In genomic region chr6:51467649-51468048, GRCm38 (mm10) we compare ENCODE assay signal across 7 mouse cellular contexts. TPM values are rescaled to one million over a fixed set of nuclear protein-coding genes. Genes with fewer than 3 reads are reported as not detected.
DNase-seq lines count a peak whose midpoint lies in the region; ATAC-seq and TF ChIP-seq lines count a peak whose summit lies in the region.

No protein-coding gene starts in this region.

- H3K4me3 ChIP-seq in spleen, adult 2 months (ENCODE audit: extremely low read depth, insufficient read depth, insufficient read length): peak overlapping the region; percentile 55; the same call in 1 of the 2 replicates
- H3K4me3 ChIP-seq in forebrain, embryonic 11.5 days (ENCODE audit: low read depth, low read length): peak overlapping the region; percentile 96
- H3K4me3 ChIP-seq in liver, embryonic 14.5 days (ENCODE audit: insufficient read depth in 1 of 2, low read depth in 2 of 2, low read length in 2 of 2): peak overlapping the region; percentile 85 to 100
- no peak overlapping the region for H3K4me3 ChIP-seq in thymus, adult 2 months (ENCODE audit: control insufficient read depth, insufficient read depth, low read length)

- peak overlapping the region; percentile 55; the same call in 1 of the 2 replicates for H3K9ac ChIP-seq in forebrain, embryonic 11.5 days (ENCODE audit: low read length)
- peak overlapping the region; percentile 74 for H3K9ac ChIP-seq in liver, embryonic 14.5 days (replicated peaks)

- DNase-seq in spleen, adult 2 months (ENCODE audit: low read depth in 1 of 2, low spot score in 2 of 2): no peak
- DNase-seq in spleen, adult 18-20 months: no peak
- no peak for DNase-seq in forebrain, embryonic 11.5 days (ENCODE audit: low spot score)
- peak in 1 of 3 experiments; percentile 50 for DNase-seq in liver, embryonic 14.5 days (ENCODE audit: low read depth in 3 of 3, low spot score in 3 of 3)
- DNase-seq in thymus, adult 2 months: no peak
- DNase-seq in urinary bladder, postnatal 25 days (ENCODE audit: low spot score): no peak
- no peak for DNase-seq in yolk sac, embryonic 10.5 days (ENCODE audit: low spot score)

- H3K9me3 ChIP-seq in forebrain, embryonic 11.5 days (ENCODE audit: control insufficient read depth, low read length): no peaks in the 10 kb centered on the region
- no peaks in the 10 kb centered on the region for H3K9me3 ChIP-seq in liver, embryonic 14.5 days (ENCODE audit: control insufficient read depth, low read length)

- H3K4me1 ChIP-seq in spleen, adult 2 months (ENCODE audit: control insufficient read depth, insufficient read depth, insufficient read length): peaks cover 4% of the 10 kb centered on the region
- peaks cover 5% of the 10 kb centered on the region; the same call in 1 of the 2 replicates for H3K4me1 ChIP-seq in forebrain, embryonic 11.5 days (replicated peaks; ENCODE audit: control insufficient read depth, insufficient read depth, low read length)
- H3K4me1 ChIP-seq in liver, embryonic 14.5 days (replicated peaks; ENCODE audit: control insufficient read depth in 2 of 2, insufficient read depth in 2 of 2, low read length in 1 of 2): peaks cover 9 to 12% of the 10 kb centered on the region in 2 experiments
- H3K4me1 ChIP-seq in thymus, adult 2 months (replicated peaks; ENCODE audit: control insufficient read depth, insufficient read depth, low read length): peaks cover 5% of the 10 kb centered on the region

- TF ChIP-seq POLR2A in spleen, adult 2 months (IDR thresholded peaks at IDR 0.05; ENCODE audit: low read depth, low read length): no peak
- no peak for TF ChIP-seq POLR2A in thymus, adult 2 months (IDR thresholded peaks at IDR 0.05; ENCODE audit: control insufficient read depth, extremely low read depth, insufficient read depth, low read length, poor library complexity)

- H3K27me3 ChIP-seq in spleen, adult 2 months (ENCODE audit: control insufficient read depth, insufficient read depth, low read length): no peaks in the 10 kb centered on the region
- no peaks in the 10 kb centered on the region for H3K27me3 ChIP-seq in forebrain, embryonic 11.5 days (ENCODE audit: control insufficient read depth, insufficient read depth, low read length)
- no peaks in the 10 kb centered on the region for H3K27me3 ChIP-seq in liver, embryonic 14.5 days (ENCODE audit: control insufficient read depth, insufficient read depth, low read length)
- no peaks in the 10 kb centered on the region for H3K27me3 ChIP-seq in thymus, adult 2 months (ENCODE audit: control insufficient read depth, insufficient read depth, low read length)

- peaks cover 23% of the 10 kb centered on the region for H3K36me3 ChIP-seq in spleen, adult 2 months (ENCODE audit: control insufficient read depth, insufficient read depth, low read length)
- peaks cover 22% of the 10 kb centered on the region for H3K36me3 ChIP-seq in forebrain, embryonic 11.5 days (ENCODE audit: control insufficient read depth, insufficient read depth, low read length)
- peaks cover 54% of the 10 kb centered on the region for H3K36me3 ChIP-seq in liver, embryonic 14.5 days (replicated peaks; ENCODE audit: control insufficient read depth, insufficient read depth, low read depth)
- peaks cover 48% of the 10 kb centered on the region for H3K36me3 ChIP-seq in thymus, adult 2 months (ENCODE audit: control insufficient read depth, insufficient read depth, low read length)

- TF ChIP-seq EP300 in liver, embryonic 14.5 days (IDR thresholded peaks at IDR 0.05; ENCODE audit: low read depth): no peak

- under 1% methylated on average over 2 of the region's 2 CpGs for WGBS in spleen, adult 2 months
- WGBS in forebrain, embryonic 11.5 days: 5% methylated on average over 2 of the region's 2 CpGs
- WGBS in liver, embryonic 14.5 days (ENCODE audit: insufficient replicate concordance): 0% methylated on average over 2 of the region's 2 CpGs
- WGBS in thymus, adult 2 months: 0% methylated on average over 2 of the region's 2 CpGs

- peak overlapping the region; percentile 59 for H3K4me2 ChIP-seq in forebrain, embryonic 11.5 days (ENCODE audit: low read depth, low read length, severe bottlenecking)
- peak overlapping the region; percentile 85 for H3K4me2 ChIP-seq in liver, embryonic 14.5 days (ENCODE audit: low read depth)

- no peak overlapping the region for H3K27ac ChIP-seq in spleen, adult 2 months (ENCODE audit: insufficient read depth, low read length)
- H3K27ac ChIP-seq in forebrain, embryonic 11.5 days (ENCODE audit: low read depth, low read length): no peak overlapping the region
- no peak overlapping the region for H3K27ac ChIP-seq in liver, embryonic 14.5 days
- no peak overlapping the region for H3K27ac ChIP-seq in thymus, adult 2 months (ENCODE audit: control insufficient read depth, insufficient read depth, low read length)

- no peak for ATAC-seq in forebrain, embryonic 11.5 days (replicated peaks; ENCODE audit: low FRiP score)
- no peak for ATAC-seq in liver, embryonic 14.5 days (ENCODE audit: insufficient read depth)

- no peak for TF ChIP-seq CTCF in spleen, adult 2 months (IDR thresholded peaks at IDR 0.05; ENCODE audit: extremely low read depth, insufficient read depth, insufficient read length, insufficient replicate concordance)
- no peak for TF ChIP-seq CTCF in liver, embryonic 14.5 days (IDR thresholded peaks at IDR 0.05; ENCODE audit: low read depth)
- no peak for TF ChIP-seq CTCF in thymus, adult 2 months (IDR thresholded peaks at IDR 0.05; ENCODE audit: borderline replicate concordance, control insufficient read depth, extremely low read depth, insufficient read depth, low read length, poor library complexity)

RNA-seq across cellular contexts. Expression of gene Hnrnpa2b1, which starts 2.0 kb away (rescaled TPM):
- 37.4 and 47.3 TPM in 2 replicates for polyA plus RNA-seq in spleen, adult 2 months (2012; rRNA removed)
- 1,728 and 1,808 TPM in 2 replicates for polyA plus RNA-seq in forebrain, embryonic 11.5 days (2014; fragmentation: Nextera tagmentation; extraction: Ambion mirVana)
- 353 and 684 TPM in 2 replicates for polyA plus RNA-seq in liver, embryonic 14.5 days (2012; rRNA removed)
- polyA plus RNA-seq in liver, embryonic 14.5 days (2014; fragmentation: Nextera tagmentation; extraction: Ambion mirVana): 462 and 503 TPM in 2 replicates
- 154 and 162 TPM in 2 replicates for polyA plus RNA-seq in thymus, adult 2 months (2012; rRNA removed)

RNA-seq across cellular contexts. Expression of gene Cbx3, which starts 2.5 kb away (rescaled TPM):
- 4.7 and 5.2 TPM in 2 replicates for polyA plus RNA-seq in spleen, adult 2 months (2012; rRNA removed)
- 645 and 735 TPM in 2 replicates for polyA plus RNA-seq in forebrain, embryonic 11.5 days (2014; fragmentation: Nextera tagmentation; extraction: Ambion mirVana)
- polyA plus RNA-seq in liver, embryonic 14.5 days (2012; rRNA removed): 25.8 and 50.6 TPM in 2 replicates
- 264 and 269 TPM in 2 replicates for polyA plus RNA-seq in liver, embryonic 14.5 days (2014; fragmentation: Nextera tagmentation; extraction: Ambion mirVana)
- polyA plus RNA-seq in thymus, adult 2 months (2012; rRNA removed): 20.5 and 24.4 TPM in 2 replicates

RNA-seq across cellular contexts. Expression of gene Nfe2l3, which starts 35.2 kb away (rescaled TPM):
- 0.16 and 0.34 TPM in 2 replicates for polyA plus RNA-seq in spleen, adult 2 months (2012; rRNA removed)
- polyA plus RNA-seq in forebrain, embryonic 11.5 days (2014; fragmentation: Nextera tagmentation; extraction: Ambion mirVana): 1.1 and 1.5 TPM in 2 replicates
- polyA plus RNA-seq in liver, embryonic 14.5 days (2012; rRNA removed): 0.11 and 0.13 TPM in 2 replicates
- polyA plus RNA-seq in liver, embryonic 14.5 days (2014; fragmentation: Nextera tagmentation; extraction: Ambion mirVana): 0.10 and 0.20 TPM in 2 replicates
- polyA plus RNA-seq in thymus, adult 2 months (2012; rRNA removed): 10.5 and 11.8 TPM in 2 replicates

RNA-seq across cellular contexts. Expression of gene Snx10, which starts 56.1 kb away (rescaled TPM):
- 1.7 and 2.4 TPM in 2 replicates for polyA plus RNA-seq in spleen, adult 2 months (2012; rRNA removed)
- 40.1 and 41.4 TPM in 2 replicates for polyA plus RNA-seq in forebrain, embryonic 11.5 days (2014; fragmentation: Nextera tagmentation; extraction: Ambion mirVana)
- 1.2 and 2.0 TPM in 2 replicates for polyA plus RNA-seq in liver, embryonic 14.5 days (2012; rRNA removed)
- 6.4 and 6.7 TPM in 2 replicates for polyA plus RNA-seq in liver, embryonic 14.5 days (2014; fragmentation: Nextera tagmentation; extraction: Ambion mirVana)
- polyA plus RNA-seq in thymus, adult 2 months (2012; rRNA removed): 4.0 and 4.3 TPM in 2 replicates
